Comparison of ENCODE assay signal across 13 mouse cellular contexts in the genomic region with DNA sequence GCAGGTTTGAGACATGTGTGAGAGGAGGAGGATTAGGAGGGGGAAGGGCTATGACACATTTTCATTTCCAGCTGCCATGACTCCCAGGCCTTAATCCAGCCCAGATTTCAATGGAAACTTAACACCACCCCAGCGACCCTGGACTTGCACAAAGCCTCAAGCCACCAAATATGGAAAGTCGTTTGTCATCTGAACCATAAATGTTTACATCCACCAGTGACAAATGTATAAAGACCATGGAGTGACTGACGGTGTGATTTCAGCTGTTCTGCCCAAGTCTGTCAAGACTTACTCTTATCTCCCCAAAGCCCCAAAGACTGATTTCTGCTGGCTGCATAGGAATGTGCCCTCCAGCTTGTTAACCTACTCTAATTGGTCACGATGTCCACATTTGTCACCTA.
DNase-seq lines count a peak whose midpoint lies in the region; ATAC-seq lines count a peak whose summit lies in the region.
"Had no signal": no experiment of that assay in that cellular context is flagged by ENCODE, and none has a peak within 500 bp of the region (broad histone marks: within the 10 kb centered on the region; RNA-seq: fewer than 3 reads in every experiment).

No protein-coding gene starts in this region.

- H3K27me3 ChIP-seq in embryonic facial prominence, embryonic 12.5 days = no peaks in the 10 kb centered on the region
- H3K27me3 ChIP-seq: megakaryocyte, embryonic 14.5 days had no signal

- no peak overlapping the region for H3K27ac ChIP-seq in embryonic facial prominence, embryonic 12.5 days

- H3K9ac ChIP-seq in embryonic facial prominence, embryonic 12.5 days = no peak overlapping the region

- 12% methylated on average over 4 of the region's 4 CpGs for WGBS in embryonic facial prominence, embryonic 12.5 days

- peak; percentile 4 to 7 for DNase-seq in kidney, postnatal 4 days
- no peak for DNase-seq in kidney, adult 9 months
- peak; percentile 73 for DNase-seq in embryo, embryonic 10 days (ENCODE audit: low spot score)
- peak; percentile 63 for DNase-seq in mesoderm, embryonic 11.5 days (ENCODE audit: low read depth, low spot score)
- no peak for DNase-seq in T-cell, adult 2 months (ENCODE audit: low spot score)
- no peak for DNase-seq in B cell, adult 2 months
- DNase-seq: adrenal gland, postnatal 14 days; gastrocnemius, postnatal 14 days; kidney, adult 8-10 months; thymus, postnatal 36 days had no signal

- peak; percentile 69; the same call in 1 of the 2 replicates for ATAC-seq in embryonic facial prominence, embryonic 12.5 days (ENCODE audit: insufficient number of reproducible peaks, insufficient read depth, low FRiP score, low TSS enrichment)
- ATAC-seq: forebrain, embryonic 16.5 days had no signal

- H3K36me3 ChIP-seq in embryonic facial prominence, embryonic 12.5 days = no peaks in the 10 kb centered on the region

- H3K4me2 ChIP-seq in embryonic facial prominence, embryonic 12.5 days (replicated peaks) = no peak overlapping the region

- no peak overlapping the region for H3K4me3 ChIP-seq in embryonic facial prominence, embryonic 12.5 days
- H3K4me3 ChIP-seq: megakaryocyte, embryonic 14.5 days had no signal

- peaks cover 12% of the 10 kb centered on the region; the same call in 1 of the 2 replicates for H3K4me1 ChIP-seq in embryonic facial prominence, embryonic 12.5 days
- H3K4me1 ChIP-seq: megakaryocyte, embryonic 14.5 days had no signal

- no peaks in the 10 kb centered on the region for H3K9me3 ChIP-seq in embryonic facial prominence, embryonic 12.5 days

Comparison
In these comparisons a context has a peak if more than half of its experiments do, and no peak if none do; other contexts are left out.
1. DNase-seq: peak in kidney, postnatal 4 days (2 of 2), embryo, embryonic 10 days (single experiment) and mesoderm, embryonic 11.5 days (single experiment); none in kidney, adult 9 months (single experiment), T-cell, adult 2 months (single experiment) and B cell, adult 2 months (0 of 2).